Mouse (Mus musculus) T-helper 2 cell (primary cell): ENCODE results near the gene Pou2f3.

Experiments used
- in situ Hi-C: fragments of 300-600 bp; cut with MboI, MseI; formaldehyde crosslinking; loops from one replicate; pipeline ENCODE4 v1.15.1; 2025; ENCODE audit warnings: high pct_unique_total_duplicates

The Pou2f3 gene

DNA sequence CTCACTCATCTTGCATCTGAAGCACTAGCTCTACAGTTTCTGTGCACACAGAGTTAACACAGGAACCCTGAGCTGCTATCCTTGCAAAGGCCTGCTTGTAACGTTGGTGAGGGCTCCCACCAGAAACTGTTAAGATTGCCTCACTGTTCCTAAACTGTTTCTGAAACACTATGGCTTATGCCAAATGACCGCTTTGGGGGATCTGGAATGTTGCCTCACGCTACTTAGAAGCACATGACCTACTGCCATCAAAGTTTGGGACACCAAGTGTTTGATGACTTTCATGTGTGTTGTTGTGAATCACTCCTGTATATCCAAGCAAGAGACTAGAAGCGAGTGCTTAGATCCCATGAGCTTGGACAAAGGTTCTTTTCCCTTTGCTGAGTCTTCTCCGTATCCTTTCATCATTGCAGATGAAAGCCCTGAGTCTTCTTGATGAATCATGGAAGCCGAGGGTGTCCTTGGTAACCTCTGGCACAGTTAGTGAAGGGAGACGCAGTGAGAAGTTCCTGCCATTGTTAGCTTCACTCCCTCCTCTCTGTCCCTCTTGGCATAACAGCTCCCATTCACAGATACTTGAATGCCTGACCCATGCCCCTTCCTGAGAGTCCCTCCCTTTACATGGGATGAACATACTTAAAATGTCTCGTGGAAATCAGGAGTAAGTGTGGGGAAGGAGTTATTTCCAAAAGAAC lies 99.7 kb downstream of the Pou2f3 start:
- in situ Hi-C loops, result no loop called here

DNA sequence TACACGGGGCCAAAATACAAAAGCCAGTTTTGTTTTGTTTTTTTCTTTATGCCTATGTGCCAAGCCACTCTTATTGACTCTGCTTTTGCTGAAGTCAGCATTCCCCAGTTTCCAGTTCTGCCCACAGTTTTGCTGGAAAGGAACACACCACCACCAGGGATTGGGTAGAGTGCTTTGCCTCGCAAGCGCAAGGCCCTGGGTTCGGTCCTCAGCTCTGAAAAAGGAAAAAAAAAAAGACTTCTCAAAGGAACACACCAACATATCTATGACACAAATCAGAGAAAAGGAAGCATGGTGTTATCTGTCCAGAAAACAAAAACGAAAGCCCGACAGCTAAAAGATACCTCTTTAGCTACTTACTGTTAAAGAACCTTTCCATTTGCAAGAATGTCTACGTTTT lies 101.0 kb downstream of the Pou2f3 start:
- in situ Hi-C loops, result no loop called here

DNA sequence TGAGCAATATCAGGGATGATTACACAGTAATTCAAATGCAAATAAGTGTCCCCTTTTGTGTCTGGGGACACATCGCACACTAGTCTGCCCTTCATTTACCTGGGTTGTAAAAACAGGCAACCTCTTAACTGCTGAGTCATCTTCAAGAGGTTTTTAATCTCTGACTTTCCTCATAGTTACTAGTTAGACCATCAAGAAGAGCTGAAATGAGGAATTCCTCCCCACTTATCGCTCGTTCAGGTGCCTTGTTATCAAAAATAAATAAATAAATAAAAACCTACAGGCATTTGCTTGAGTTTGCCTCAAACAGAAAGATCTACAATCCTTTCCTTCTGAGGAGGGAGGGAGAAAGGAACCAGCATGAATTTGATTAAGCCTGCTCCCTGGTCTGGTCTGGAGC lies 101.4 kb downstream of the Pou2f3 start:
- in situ Hi-C loops, result no loop called here

DNA sequence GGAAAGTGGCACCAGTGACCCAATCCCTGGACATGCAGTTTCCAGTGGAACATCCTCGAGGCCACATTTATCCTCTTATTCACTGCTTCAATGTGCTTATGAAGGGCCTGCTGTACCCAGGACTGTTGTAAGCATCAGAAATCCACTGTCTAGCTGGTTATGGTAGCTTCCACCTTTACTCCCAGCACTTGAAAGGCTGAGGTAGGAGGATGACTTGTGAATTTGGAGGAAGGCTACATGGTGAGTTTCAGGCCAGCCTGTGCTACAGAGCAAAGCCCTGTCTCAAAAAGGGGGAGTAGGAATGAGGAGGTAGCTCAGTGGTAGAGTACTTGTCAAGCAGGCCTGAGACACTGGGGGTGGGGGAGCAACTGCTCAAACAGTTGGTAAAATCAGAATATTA lies 102.1 kb downstream of the Pou2f3 start:
- in situ Hi-C loops, result no loop called here

DNA sequence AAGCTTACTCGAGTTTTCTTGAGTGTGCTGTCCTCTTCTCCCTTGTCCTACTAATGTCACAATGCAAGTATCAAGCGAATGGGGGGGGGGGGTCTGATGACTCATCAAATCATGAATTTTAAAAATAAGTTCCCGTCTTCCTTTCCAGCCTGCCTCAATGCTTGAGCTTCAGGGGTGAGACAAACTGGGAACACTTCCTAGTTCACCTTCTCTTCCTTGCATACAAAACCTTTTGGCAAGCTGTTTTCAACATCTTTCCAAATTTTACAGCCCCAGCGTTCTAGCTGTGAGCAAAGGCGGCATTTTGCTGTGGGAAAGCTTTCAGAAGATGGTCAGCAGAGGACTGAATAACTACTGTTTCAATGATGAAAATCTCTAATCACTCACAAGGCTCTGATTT lies 102.6 kb downstream of the Pou2f3 start:
- in situ Hi-C loops, result no loop called here

DNA sequence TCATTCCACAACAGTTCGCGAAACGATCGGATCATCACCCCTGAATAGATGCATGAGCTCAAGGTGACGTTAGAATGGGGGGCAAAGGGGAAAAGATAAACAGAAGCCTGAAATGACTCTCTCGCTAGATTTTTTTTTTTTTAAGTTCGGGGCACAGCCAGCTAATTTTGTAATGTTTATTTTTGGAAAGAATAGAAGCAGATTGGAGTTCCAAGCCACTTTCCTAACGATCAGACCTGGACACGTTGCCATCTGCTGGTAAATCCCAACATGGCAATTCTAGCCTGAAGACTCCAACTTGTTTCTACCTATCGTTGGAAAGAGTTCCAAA lies 103.0 kb downstream of the Pou2f3 start, which contains the start of gene Arhgef12:
Gene Arhgef12 (minus strand): TSS at position 53 of the 331 bp plus-strand sequence.
- in situ Hi-C loops, result no loop called here

DNA sequence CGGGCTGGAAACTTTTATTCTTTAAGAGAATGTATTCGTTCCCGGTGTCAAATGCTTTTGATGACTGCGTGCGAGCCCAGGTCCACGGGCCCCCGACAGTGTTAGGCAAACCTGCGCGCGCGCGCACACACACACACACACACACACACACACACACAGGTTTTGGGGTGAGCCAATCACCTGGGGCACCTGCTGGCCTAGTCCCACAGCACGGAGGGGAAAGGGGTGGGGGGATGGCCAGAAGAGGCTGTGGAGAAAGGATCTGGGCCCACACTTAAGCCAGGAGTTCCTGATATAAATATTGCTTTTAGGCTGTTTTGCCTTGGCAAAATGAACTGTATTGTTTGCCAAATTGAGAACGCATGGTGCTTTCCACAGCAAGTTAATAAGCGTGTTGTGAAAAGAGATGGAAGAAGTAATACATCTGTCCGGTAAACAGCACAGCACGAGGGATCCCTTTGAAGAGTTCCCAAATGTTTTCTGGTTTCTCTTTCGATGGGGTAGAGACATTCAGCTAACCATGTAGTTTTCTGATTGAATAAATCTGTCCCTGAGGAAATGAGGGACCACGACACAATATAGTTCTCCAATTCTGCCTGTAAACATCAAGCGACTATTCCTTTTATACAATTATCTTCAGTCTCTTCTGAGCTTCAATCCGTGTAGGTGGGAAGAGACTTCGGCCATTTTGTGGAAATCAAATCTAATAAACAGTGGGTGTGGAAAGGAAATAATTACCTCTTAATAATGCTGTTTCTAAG lies 103.6 kb downstream of the Pou2f3 start:
- in situ Hi-C loops, result no loop called here

DNA sequence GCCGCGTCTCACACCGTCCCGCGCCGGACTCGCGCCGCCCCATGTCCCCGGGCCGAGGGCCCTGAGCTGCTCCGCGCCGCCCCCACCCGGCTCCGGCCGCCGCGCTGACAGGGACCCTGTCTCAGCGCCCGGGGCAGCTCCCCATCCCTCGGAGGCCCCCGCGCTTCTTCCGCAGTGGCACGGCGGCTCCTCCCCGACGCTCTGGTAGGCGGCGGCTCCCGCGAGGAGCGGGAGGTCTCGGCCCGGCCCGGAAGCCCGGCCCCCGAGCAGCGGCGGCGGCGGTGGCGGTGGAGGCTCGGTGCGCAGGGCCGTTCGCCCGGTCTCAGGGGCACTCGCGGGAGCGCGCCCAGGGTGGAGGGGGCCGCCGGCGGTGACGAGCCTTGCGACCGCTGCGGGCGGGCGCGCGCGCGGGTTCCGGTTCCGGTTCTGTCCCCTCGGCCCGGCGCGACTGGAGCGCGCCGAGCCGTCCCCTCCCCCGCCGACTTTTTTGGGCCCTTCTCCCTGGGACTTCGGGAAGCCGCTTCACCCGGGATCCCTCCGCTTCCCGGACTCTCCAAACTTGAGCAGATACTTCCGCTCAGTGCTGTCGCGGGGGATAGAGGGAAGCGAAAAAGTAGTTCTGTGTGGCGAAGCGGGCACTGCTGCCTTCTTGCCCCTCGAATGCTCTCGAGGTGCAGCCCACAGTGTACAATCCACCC lies 104.4 kb downstream of the Pou2f3 start:
- in situ Hi-C loops, result no loop called here

DNA sequence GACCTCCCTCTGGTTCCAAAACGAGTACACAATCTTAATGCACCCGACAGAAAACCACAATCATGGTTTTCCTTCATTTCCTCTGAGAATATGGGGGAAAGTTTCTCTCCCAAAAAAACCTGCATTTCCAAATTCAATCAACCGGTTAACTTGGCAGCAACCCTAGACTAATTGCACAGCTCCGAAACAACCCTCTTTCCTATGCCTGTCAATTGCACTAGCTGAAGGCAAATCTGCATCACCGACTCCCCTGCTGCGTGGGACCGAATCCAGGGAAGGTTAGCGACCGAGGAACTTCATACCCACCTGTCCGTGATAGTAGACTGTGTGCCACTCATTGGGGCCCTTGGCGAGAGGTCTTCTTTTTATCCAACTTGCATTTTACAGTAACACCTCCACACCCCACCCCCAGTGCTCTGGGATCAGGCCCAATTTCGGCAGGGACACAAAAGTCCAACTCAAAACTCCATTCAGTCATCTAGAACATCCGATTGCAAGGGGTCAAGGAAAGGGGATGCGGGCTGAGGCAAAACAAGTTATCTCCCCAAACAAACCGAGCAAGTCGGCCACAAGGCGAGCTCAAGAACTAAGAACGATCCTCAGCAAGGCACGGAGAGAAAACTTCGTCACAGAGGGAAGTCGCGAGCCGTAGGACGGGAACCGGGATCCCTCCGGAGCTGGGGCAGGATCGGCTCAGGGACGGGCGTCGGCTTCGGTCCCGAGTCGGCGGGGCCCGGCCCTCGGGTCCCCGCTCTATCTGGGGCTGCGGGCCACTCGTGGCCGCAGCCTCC lies 105.1 kb downstream of the Pou2f3 start:
- in situ Hi-C loops, result no loop called here

DNA sequence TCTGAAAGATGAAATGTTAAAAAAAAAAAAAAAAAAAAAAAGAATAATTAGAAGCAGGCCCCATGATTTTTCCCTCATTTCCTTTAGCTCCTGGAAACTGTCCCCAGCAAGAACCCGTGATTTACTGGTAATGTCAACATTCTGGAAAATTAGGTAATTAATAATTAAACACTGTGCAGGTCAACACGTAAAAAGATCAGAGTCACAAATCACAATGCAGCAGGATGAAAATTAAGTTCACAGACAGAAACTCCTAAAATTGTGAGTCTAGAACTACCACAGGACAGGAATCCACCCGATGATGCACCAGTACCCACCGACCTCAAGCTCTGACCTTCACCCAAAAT lies 105.7 kb downstream of the Pou2f3 start:
- in situ Hi-C loops, result no loop called here

DNA sequence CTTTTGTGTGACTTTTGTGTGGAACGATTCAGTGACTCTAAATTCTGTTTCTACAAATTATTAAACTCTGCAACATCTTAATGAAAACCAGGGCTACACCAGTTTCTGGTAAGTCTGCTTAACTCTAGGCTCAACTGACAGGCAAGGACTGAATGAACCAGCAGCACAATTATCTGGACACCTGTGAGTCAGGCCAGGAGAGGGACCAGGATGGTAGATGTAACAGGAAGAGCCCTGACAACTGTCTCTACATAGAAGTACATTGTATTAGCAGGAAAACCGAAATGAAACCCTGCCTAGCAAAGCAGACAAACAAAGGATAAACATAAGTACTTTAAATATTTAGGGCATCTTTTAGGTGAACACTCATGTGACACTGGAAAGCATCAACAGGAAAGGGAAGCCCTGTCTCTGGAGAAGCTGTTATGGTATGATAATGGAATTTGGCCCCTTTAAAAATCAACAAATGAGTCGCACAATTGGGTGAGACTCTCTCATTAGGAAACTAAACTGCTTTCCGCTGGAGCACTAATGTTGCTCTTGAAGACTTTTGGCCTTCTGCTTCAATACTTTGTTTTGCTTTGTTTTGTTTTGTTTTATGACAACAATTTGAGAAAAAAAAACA lies 106.4 kb downstream of the Pou2f3 start:
- in situ Hi-C loops, result no loop called here

DNA sequence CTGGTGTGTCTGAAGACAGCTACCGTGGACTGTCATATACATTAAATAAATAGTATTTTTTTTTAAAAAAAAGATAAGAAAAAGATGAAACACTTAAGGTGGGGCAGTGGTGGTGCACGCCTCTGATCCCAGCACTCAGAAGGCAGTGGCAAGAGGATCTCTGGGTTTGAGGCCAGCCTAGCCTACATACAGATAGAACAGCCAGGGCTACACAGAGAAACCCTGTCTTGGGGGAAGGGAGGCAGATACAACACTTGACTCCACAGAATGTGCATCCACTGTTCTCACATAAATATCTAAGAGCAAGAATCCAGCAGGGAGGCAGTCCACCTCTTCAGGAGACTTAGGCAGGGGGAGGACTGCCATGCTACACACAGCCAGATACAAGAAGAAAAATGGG lies 107.2 kb downstream of the Pou2f3 start:
- in situ Hi-C loops, result no loop called here

DNA sequence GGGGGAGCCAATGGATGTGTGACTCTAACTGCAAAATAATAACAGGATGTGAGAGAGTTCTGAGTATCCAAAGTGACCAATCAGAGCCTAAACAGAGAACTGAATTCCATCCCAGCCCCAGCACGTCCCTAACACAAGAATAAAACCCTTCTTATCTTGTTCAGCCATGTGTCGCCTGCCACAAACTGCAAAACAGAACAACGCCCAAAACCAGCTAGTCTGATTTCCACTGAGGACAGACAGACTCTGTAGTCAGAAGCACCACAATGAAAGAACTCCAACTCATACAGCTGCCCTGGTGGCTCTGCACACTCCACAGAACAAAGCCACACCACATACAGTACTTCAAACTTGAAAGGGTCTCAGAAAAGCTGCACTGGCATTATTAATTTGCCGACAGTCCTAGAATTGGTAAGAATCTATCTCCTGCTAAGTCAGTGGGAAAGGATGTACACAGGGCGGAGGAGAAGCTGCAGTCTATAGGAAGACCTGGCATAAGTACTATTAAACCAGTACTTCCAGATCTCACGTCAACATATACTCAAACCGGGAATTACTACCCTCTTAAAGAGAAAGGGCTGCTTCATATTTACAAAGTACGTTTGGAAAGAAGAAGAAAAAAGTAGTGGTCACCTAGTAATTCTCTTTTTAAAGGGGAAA lies 108.1 kb downstream of the Pou2f3 start:
- in situ Hi-C loops, result no loop called here

DNA sequence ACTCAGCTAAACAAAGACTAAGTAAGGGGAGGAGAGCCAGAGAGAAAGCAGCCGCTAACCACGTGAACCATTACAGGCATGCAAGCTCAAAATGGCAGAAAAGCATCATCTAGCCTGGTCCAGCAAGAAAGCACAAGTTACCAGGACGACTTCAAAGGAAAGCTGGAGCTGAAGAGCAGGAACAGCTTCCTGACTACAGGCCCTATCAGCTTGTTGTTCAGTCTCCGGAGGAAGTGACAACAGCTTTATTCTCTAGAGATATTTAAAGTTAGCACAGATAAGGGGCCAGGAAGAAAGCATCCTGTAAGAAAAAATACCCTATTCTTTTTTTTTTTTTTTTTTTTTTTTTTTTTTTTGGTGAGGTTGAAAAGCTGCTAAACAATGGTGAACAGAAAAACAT lies 111.2 kb downstream of the Pou2f3 start:
- in situ Hi-C loops, result no loop called here

DNA sequence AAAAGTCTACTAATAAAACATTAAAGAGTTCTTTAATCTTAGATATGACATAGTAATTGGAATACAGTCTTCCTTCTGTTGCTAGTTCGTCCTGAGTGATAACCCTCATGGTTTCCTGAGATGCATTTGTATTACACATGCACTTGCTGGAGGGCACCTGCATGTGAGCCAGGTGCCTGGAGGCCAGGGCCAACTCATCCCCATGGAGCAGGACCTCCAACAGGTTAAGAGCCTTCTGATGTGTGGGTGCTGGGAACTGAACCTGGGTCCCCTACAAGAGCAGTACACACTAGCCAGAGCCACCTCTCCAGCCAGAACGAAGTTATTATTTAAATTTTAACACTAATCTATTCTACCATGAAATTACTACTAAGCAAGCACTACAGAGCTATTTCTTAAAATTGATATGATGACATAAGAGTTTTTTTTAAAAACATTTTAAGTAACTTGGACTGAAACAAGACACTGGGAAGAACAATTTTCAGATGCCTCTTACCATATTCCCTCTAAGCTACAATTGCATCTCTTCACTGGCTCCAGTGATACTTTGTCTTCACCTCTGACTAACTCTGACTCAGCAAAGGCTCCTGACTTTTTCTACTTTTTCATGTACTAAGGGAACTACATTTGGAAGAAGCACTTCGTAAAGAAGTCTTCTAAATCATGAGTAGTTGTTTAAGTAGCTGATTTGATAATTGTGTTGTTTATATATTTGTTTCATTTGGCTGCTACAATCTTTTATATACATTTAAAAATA lies 112.2 kb downstream of the Pou2f3 start:
- in situ Hi-C loops, result no loop called here

DNA sequence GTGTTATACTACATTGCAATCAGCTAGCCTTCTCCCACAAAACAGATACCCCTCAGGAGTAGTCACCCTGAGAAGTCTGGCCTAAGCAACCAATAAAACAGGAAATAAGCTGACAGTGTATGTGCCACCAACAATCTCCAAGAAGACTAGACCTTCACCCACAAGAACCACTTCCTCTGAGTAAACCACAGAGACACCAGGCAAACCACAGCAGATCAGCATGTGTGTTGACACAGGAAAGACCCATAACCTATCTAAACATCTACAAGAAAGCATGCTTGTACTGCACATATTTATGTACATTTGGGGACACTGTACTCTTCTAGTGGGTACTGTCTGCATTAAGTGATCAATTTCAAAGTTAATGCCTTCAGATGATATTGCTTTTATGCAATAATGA lies 113.8 kb downstream of the Pou2f3 start:
- in situ Hi-C loops, result no loop called here

DNA sequence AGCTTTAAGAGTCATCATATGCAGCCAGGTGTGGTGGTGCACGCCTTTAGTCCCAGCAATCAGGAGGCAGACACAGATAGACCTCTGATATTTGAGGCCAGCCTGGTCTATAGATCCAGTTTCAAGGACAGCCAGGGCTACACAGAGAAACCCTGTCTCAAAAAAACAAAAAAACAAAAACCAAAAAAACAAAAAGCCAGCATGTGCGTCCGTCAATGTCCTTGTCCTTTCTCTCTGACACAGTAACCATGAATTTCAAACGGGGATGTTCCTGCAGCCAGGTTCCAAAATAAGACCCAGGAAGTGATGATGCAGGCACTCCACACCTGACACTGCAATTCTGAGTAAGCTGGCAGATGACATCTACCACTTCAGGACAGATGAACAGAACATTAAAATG lies 115.3 kb downstream of the Pou2f3 start:
- in situ Hi-C loops, result no loop called here

DNA sequence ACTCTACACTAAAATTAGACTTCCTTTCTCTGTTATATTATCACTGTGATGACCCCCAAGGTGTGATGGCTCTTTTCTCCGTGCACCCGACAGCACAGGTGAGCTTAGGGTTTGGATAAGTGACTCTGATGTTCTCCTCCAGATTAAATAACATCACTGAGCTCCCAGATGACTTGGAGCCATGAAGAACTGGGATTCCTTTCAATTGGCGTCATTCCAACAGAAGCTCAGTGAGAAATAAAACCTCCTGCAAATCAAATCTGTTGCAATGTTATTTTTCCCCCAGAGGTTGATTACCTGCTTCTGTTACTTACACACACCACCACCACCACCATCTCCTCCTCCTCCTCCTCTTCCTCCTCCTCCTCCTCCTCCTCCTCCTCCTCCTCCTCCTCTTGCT lies 116.4 kb downstream of the Pou2f3 start:
- in situ Hi-C loops, result no loop called here

DNA sequence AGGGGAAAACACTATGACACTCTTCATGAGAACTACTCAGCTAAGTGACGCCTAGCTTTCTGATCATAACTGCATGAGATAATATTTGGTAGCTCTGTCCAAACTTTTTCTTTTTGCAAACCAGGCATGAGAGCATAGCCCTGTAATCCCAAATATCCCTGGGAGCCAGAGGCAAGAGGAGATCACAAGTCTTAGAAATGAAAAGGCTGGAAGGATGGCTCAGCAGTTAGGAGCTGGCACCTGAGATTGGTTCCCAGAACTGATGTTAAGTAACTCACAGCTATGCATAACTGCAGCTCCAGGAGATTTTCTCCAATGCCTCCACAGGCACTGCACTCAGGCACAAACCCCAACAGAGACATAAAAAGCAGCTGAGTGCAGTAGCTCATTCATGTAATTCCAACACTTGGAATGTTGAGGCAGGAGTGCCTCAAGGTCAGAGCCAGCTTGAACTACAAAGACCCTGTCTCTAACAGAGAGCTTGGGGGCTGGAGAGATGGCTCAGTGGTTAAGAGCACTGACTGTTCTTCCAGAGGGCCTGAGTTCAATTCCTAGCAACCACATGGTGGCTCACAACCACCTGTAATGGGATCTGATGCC lies 124.4 kb downstream of the Pou2f3 start:
- in situ Hi-C loops, result no loop called here
